Mouse (Mus musculus) G1E (cell line): Measurements from ENCODE around the gene Slc44a3. TPM values are rescaled to one million over a fixed set of nuclear protein-coding genes. Genes with fewer than 3 reads are reported as not detected.

ENCODE experiments used
- ATAC-seq: 2 replicates; pipeline ENCODE4 v1.8.0; 2016; ENCODE audit warnings: mild to moderate bottlenecking; ENCODE audit not compliant: insufficient number of reproducible peaks, poor library complexity, low FRiP score, severe bottlenecking; ENCODE audit errors: extremely low read depth
- DNase-seq: peaks from one replicate; pipeline ENCODE4 v3.0.0; 2012; ENCODE audit warnings: low spot score
- H3K27me3 ChIP-seq: 2 replicates; pipeline ENCODE4 v1.6.1; 2012; ENCODE audit warnings: mild to moderate bottlenecking, low read length, inconsistent platforms; ENCODE audit not compliant: insufficient read depth
- H3K36me3 ChIP-seq: replicated peaks from 2 replicates; pipeline ENCODE3; 2012; ENCODE audit warnings: mild to moderate bottlenecking, inconsistent platforms
- H3K4me1 ChIP-seq: 2 replicates; pipeline ENCODE4 v1.6.1; 2012; ENCODE audit warnings: low read depth, low read length, inconsistent platforms, mixed read lengths; ENCODE audit not compliant: insufficient read depth
- H3K4me3 ChIP-seq: 2 replicates; pipeline ENCODE4 v1.5.1; 2012; ENCODE audit warnings: low read depth, mild to moderate bottlenecking, inconsistent platforms, low read length, moderate library complexity, mixed read lengths
- H3K9me3 ChIP-seq: replicated peaks from 2 replicates; pipeline ENCODE4 v1.6.1; 2012; ENCODE audit warnings: inconsistent platforms
- CTCF ChIP-seq: IDR thresholded peaks from 2 replicates; pipeline ENCODE4 v1.5.1; 2012; ENCODE audit warnings: low read depth, low read length, inconsistent platforms, mixed read lengths
- GATA1 ChIP-seq: IDR thresholded peaks from 2 replicates; pipeline ENCODE4 v1.6.1; 2012; ENCODE audit warnings: borderline replicate concordance, low read length, inconsistent platforms, mixed read lengths
- GATA2 ChIP-seq: IDR thresholded peaks from 2 replicates; pipeline ENCODE4 v1.6.1; 2012; ENCODE audit warnings: low read depth, low read length, inconsistent platforms, borderline replicate concordance
- POLR2AphosphoS5 ChIP-seq: IDR thresholded peaks from 2 replicates; pipeline ENCODE4 v1.6.1; 2012; ENCODE audit warnings: low read depth, low read length, inconsistent platforms; ENCODE audit not compliant: insufficient replicate concordance
- TAL1 ChIP-seq: conservative IDR thresholded peaks from 2 replicates; pipeline ENCODE4 v1.6.1; 2012; ENCODE audit warnings: low read depth, low read length, inconsistent platforms, mixed read lengths
- polyA plus RNA-seq: library from polyadenylated mRNA; stranded (reverse); fragments of >175 nt; gene quantifications from 2 replicates; pipeline ENCODE4 v1.2.3, GENCODE M21; 2012
- total RNA-seq, 2 experiments: library from RNA; stranded (forward) in 1 of 2; stranded (reverse) in 1 of 2; fragments of 200-1000 nt in 1 of 2; fragments of >200 nt in 1 of 2; fragmentation: Nextera tagmentation in 1 of 2; gene quantifications; 2 replicates each; pipeline ENCODE4 v1.2.3; 2014 to 2017

Slc44a3 gene
- total and polyA plus RNA-seq, 3 experiments, result 0.33 TPM; not detected in 2

DNA sequence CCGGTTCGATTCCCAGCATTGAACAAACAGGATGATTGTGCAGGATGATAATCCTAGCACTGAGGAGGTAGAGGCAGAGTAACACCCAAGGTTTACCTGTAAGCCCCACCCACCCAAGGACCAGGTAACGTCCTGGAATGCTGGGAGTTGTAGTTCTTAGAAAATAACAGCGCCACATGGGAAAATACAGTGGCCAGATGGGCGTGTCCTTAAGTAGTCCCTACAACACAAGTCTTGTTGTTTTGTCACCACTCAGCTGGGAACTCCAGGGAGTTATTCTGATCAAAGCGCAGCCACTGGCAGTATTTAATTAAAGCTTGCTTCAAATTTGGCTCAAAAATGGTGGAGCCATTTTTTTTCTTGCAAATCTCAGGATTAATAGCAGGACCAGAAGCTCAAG lies 44.2 kb upstream of the Slc44a3 start:
- TF ChIP-seq TAL1 (no peak), POLR2AphosphoS5 (no peak), GATA2 (no peak), CTCF (no peak), GATA1 (no peak)

GRCm38 (mm10) chr3:121574386-121574785 lies 42.2 kb upstream of the Slc44a3 start:
- H3K36me3 ChIP-seq, result no peaks in the 10 kb centered on the region
- H3K27me3 ChIP-seq, result no peaks in the 10 kb centered on the region; the same call in 1 of the 2 replicates
- ATAC-seq (no peak), DNase-seq (no peak)
- H3K4me3 ChIP-seq, result no peak overlapping the region
- no peak for TF ChIP-seq GATA1
- H3K9me3 ChIP-seq, result no peaks in the 10 kb centered on the region
- H3K4me1 ChIP-seq, result peaks cover 12% of the 10 kb centered on the region

More for the DNA sequence above, 44.2 kb upstream of the Slc44a3 start:
- H3K4me1 ChIP-seq, result peaks cover 12% of the 10 kb centered on the region
- no peaks in the 10 kb centered on the region for H3K27me3 ChIP-seq
- ATAC-seq (no peak), DNase-seq (no peak)
- H3K9me3 ChIP-seq, result no peaks in the 10 kb centered on the region
- no peaks in the 10 kb centered on the region for H3K36me3 ChIP-seq
- H3K4me3 ChIP-seq, result no peak overlapping the region

DNA sequence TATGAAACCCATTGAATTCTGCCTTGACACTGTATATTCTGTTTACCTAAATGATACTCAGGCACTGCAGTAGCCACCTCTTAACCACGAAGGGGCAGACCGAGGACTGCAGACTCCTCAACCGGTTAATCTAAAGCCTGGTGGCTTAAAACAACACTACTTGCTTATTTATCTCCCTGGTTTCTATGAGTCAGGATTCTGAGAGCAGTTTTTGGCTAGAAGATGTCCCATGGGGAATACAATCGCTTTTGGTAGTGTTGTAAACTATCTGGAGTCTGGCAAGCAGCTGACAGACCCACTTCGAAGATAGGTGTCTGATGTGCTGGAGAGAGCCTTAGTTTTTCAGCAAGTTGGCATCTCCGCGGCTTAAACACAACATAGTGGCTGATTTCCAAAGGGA lies 41.7 kb upstream of the Slc44a3 start:
- no peak overlapping the region for H3K4me3 ChIP-seq
- peaks cover 2% of the 10 kb centered on the region for H3K27me3 ChIP-seq
- no peaks in the 10 kb centered on the region for H3K36me3 ChIP-seq
- ATAC-seq (no peak), DNase-seq (no peak)
- H3K9me3 ChIP-seq, result no peaks in the 10 kb centered on the region
- peaks cover 12% of the 10 kb centered on the region for H3K4me1 ChIP-seq
- TF ChIP-seq POLR2AphosphoS5 (no peak), GATA1 (no peak), TAL1 (no peak), CTCF (no peak), GATA2 (no peak)

DNA sequence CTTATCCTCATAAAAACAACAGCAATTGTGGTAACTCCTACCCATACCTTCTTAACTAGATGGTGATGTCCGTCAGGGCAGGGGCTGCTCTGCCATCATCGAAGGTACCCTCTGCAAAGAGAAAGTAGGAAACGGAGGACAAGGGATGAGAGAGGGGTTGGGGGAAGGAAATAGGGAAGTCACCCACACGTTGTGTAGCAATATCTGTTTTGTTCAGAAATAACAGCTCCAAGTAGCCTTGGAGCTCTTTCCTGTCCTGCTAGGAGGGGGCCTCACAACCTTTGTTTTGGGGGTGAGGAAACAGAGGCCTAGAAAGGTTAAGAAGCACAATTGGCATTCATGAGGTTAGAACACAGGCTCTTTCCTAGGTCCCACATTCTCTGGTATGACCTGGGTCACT lies 39.3 kb upstream of the Slc44a3 start:
- Histone ChIP-seq H3K4me1 (0 out of 2 replicates have a peak, but pooled peaks cover 2% of the 10 kb centered on the region), H3K9me3 (no peaks in the 10 kb centered on the region), H3K4me3 (no peak overlapping the region), H3K36me3 (no peaks in the 10 kb centered on the region), H3K27me3 (peaks cover 2% of the 10 kb centered on the region)
- DNase-seq (no peak), ATAC-seq (no peak)
- no peak for TF ChIP-seq CTCF
- no peak for TF ChIP-seq GATA2
- TF ChIP-seq TAL1, result no peak
- no peak for TF ChIP-seq POLR2AphosphoS5
- no peak for TF ChIP-seq GATA1

DNA sequence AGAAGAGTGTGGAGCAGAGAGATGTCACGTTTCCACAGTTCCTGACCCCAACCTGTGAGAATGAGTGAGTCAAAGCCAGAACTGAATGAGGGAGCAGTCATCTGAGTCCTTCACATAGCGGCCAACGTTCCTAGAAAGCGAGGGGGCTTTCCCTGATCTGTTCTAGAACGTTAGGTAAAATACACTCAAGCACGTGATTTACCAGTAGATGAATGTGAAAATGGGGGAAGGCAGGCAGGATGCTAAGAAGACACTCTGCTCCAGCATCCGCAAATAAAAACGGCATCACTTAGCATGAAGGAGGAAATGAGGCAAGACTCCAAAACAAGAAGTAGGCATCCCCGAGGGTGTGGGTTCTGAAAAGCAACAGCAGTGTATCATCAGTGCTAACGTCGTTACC lies 38.4 kb upstream of the Slc44a3 start:
- DNase-seq (no peak), ATAC-seq (no peak)
- peaks cover 6% of the 10 kb centered on the region for H3K27me3 ChIP-seq
- H3K4me1 ChIP-seq, result 0 out of 2 replicates have a peak, but pooled peaks cover 2% of the 10 kb centered on the region
- no peaks in the 10 kb centered on the region for H3K36me3 ChIP-seq
- H3K4me3 ChIP-seq, result no peak overlapping the region
- TF ChIP-seq GATA2 (no peak), GATA1 (no peak), POLR2AphosphoS5 (no peak), CTCF (no peak)
- no peaks in the 10 kb centered on the region for H3K9me3 ChIP-seq

GRCm38 (mm10) chr3:121569767-121570166 lies 37.6 kb upstream of the Slc44a3 start:
- Histone ChIP-seq H3K36me3 (no peaks in the 10 kb centered on the region), H3K4me3 (no peak overlapping the region)
- no peak for DNase-seq

GRCm38 (mm10) chr3:121569004-121569403 lies 36.8 kb upstream of the Slc44a3 start:
- DNase-seq, result no peak
- Histone ChIP-seq H3K4me3 (no peak overlapping the region), H3K9me3 (no peaks in the 10 kb centered on the region), H3K4me1 (0 out of 2 replicates have a peak, but pooled peaks cover 2% of the 10 kb centered on the region), H3K36me3 (no peaks in the 10 kb centered on the region), H3K27me3 (peaks cover 6% of the 10 kb centered on the region)
- no peak for ATAC-seq
- TF ChIP-seq GATA1, result no peak
- no peak for TF ChIP-seq POLR2AphosphoS5
- TF ChIP-seq CTCF, result no peak

More at GRCm38 (mm10) chr3:121569767-121570166, 37.6 kb upstream of the Slc44a3 start:
- TF ChIP-seq GATA2, result no peak
- H3K4me1 ChIP-seq, result 0 out of 2 replicates have a peak, but pooled peaks cover 2% of the 10 kb centered on the region
- ATAC-seq, result no peak
- no peaks in the 10 kb centered on the region for H3K9me3 ChIP-seq
- peaks cover 6% of the 10 kb centered on the region for H3K27me3 ChIP-seq
